Mouse (Mus musculus): ENCODE measurements around the gene Ciao1.

- TF ChIP-seq GATA1 (IDR thresholded peaks at IDR 0.05; ENCODE audit: low read length) = no peak
- no peak for TF ChIP-seq TAL1 (IDR thresholded peaks at IDR 0.05; ENCODE audit: low read length)
Observed at GRCm38 (mm10) chr2:127225261-127225660, 22.4 kb downstream of the Ciao1 start.

All from erythroblast, embryonic 14.5 days (primary cell).